Mouse (Mus musculus) ES-Bruce4 (cell line): ENCODE results near the gene Gm11027. TPM values are rescaled to one million over a fixed set of nuclear protein-coding genes. Genes with fewer than 3 reads are reported as not detected.
A peak's percentile ranks its signal among the peaks of the same experiment; 100 is the strongest.

ENCODE experiments used
- H3K27ac ChIP-seq: 2 replicates; pipeline ENCODE4 v1.5.1; 2012; ENCODE audit warnings: low read length, inconsistent platforms; ENCODE audit not compliant: insufficient read depth
- H3K27me3 ChIP-seq: 2 replicates; pipeline ENCODE4 v1.6.1; 2012; ENCODE audit warnings: mild to moderate bottlenecking, low read length, inconsistent platforms; ENCODE audit not compliant: control insufficient read depth, poor library complexity, insufficient read depth, severe bottlenecking
- H3K36me3 ChIP-seq: 2 replicates; pipeline ENCODE4 v1.6.1; 2012; ENCODE audit warnings: inconsistent platforms, mild to moderate bottlenecking, low read length, moderate library complexity; ENCODE audit not compliant: control insufficient read depth, poor library complexity, insufficient read depth, severe bottlenecking
- H3K4me1 ChIP-seq: one replicate; pipeline ENCODE4 v1.8.1; 2011; ENCODE audit warnings: low read length; ENCODE audit not compliant: control insufficient read depth, insufficient read depth
- H3K4me3 ChIP-seq: 2 replicates; pipeline ENCODE4 v1.5.1; 2011; ENCODE audit warnings: low read depth, mild to moderate bottlenecking, low read length
- H3K9ac ChIP-seq: 2 replicates; pipeline ENCODE4 v1.6.1; 2012; ENCODE audit warnings: low read depth, mild to moderate bottlenecking, inconsistent platforms; ENCODE audit not compliant: poor library complexity, severe bottlenecking
- H3K9me3 ChIP-seq: replicated peaks from 2 replicates; pipeline ENCODE4 v1.6.1; 2012; ENCODE audit warnings: mild to moderate bottlenecking, low read length, inconsistent platforms; ENCODE audit not compliant: control insufficient read depth, poor library complexity, insufficient read depth, severe bottlenecking
- CTCF ChIP-seq: IDR thresholded peaks from one replicate; pipeline ENCODE4 v1.8.1; 2011; ENCODE audit warnings: low read depth, low read length
- EP300 ChIP-seq: IDR thresholded peaks from 2 replicates; pipeline ENCODE4 v1.6.1; 2011; ENCODE audit warnings: low read depth, low read length; ENCODE audit not compliant: insufficient read depth
- POLR2A ChIP-seq: IDR thresholded peaks from one replicate; pipeline ENCODE4 v1.8.1; 2011; ENCODE audit warnings: low read length; ENCODE audit not compliant: insufficient read depth
- polyA plus RNA-seq: library from polyadenylated mRNA; stranded (reverse); fragments of >200 nt; gene quantifications from 2 replicates; pipeline ENCODE4 v1.2.4, GENCODE M21; 2011; ENCODE audit warnings: low read depth; ENCODE audit not compliant: missing spikeins, insufficient read depth, insufficient read length

The Gm11027 gene
- polyA plus RNA-seq, 1 experiment = not detected

DNA sequence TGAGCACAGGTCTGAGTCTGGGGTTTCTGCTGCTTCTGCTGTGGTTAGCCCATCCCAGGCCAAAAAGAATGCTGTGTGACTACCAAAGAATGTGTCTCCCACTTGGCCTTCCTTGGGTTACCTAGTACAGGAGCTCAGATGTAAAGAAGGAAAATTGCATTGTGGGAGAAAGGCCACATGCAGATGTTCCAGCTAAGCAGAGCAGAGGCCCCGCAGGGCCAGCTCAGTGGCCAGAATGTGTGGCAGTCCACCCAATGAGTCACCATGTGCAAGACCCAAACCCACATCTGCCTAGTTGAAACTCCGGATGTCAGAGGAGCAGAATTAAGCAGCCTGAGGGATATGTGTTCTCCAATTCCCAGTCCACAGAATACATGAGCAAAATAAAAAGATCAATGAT is 16.9 kb upstream of the Gm11027 start:
- no peak overlapping the region for H3K9ac ChIP-seq
- TF ChIP-seq EP300 (no peak), POLR2A (no peak), CTCF (no peak)
- no peaks in the 10 kb centered on the region for H3K4me1 ChIP-seq
- no peaks in the 10 kb centered on the region for H3K9me3 ChIP-seq
- H3K36me3 ChIP-seq = no peaks in the 10 kb centered on the region
- H3K27me3 ChIP-seq = no peaks in the 10 kb centered on the region
- H3K4me3 ChIP-seq = no peak overlapping the region
- H3K27ac ChIP-seq = no peak overlapping the region

DNA sequence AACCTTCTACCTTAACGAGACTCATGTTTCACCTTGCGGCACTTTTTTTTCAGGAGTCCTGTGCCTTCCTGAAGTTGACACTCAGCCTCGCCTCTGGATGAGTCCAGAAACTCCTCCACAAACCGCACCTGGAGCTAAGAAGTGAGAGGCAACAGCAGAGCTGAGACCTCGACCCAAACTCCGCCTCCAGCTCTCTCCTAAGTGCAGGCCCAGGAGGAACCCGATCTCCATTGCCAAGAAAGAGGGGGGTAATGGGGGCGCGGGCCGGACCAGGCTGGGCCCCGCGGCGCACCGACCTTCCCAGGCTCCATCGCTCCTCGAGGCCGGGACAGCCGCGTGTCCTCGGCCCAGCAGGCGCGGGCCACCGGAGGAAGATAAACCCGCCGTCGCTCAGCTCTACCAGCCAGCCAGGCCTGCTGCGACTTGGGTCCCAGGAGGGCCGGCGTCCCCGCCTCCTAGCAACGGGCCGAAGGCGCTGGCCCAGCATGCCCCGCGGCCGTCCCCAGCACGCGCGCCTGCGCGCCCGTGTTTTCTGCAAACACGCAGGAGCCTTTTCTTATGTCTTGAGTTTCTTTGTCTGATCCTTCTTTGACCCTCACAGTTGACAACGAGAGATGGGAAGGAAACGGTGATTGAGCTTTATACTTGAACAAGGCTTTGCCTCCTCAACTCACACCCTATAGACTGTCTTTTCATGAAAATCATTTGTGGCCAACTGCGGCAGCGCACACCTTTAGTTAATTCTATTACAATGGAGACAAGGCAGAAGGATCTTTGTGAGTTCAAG is 12.4 kb upstream of the Gm11027 start, which contains the start of gene Wdr60:
Gene Wdr60, minus strand, starts transcription at position 468 of the 787 bp plus-strand sequence.
- H3K9me3 ChIP-seq = no peaks in the 10 kb centered on the region
- H3K9ac ChIP-seq = peak within 1 kb of the TSS; percentile 86
- H3K27me3 ChIP-seq = no peaks in the 10 kb centered on the region
- no peaks in the 10 kb centered on the region for H3K36me3 ChIP-seq
- no peak within 1 kb of the TSS for H3K27ac ChIP-seq
- H3K4me1 ChIP-seq = no peaks in the 10 kb centered on the region
- H3K4me3 ChIP-seq = peak within 1 kb of the TSS; percentile 81
- TF ChIP-seq EP300 = no peak
- no peak for TF ChIP-seq CTCF
- no peak for TF ChIP-seq POLR2A

DNA sequence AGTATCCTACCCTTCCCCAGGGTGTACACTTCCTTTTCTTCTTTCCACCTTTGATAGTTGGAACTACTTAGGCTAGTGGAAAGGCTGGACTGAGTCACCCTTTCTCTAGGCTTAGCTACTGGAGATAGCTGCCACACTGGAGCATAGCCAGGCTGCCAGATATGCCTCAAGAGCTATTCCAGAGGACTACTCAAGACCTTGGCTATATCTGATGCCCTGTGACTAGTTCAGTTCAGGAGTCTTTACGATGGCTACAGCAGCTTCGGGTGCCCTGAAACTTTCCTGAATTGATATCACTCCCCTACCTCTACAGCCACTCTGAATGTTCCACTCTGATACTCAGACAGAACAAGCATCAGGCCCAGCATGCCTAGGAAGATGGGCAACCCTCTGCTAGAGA is 10.4 kb upstream of the Gm11027 start:
- no peak overlapping the region for H3K4me3 ChIP-seq

DNA sequence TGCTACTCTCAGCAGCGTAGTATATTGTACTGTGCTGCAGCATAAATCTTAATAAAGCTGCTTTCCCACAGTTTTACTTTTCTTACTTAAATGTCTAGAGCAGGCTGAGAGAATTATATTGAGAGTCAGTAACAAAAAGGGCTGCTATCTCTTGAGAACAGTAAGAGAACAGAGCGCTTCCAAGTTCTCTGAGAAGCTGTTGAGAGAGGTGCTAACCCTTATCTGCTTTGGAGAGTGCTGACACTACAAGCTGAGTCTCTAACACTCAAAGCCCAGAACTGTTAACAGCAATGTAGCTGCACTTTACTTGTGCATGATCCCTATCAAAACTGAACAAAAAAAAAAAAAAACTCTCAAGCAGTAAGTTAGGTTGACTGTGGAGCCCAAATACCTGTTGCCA is 9.9 kb upstream of the Gm11027 start:
- no peaks in the 10 kb centered on the region for H3K36me3 ChIP-seq

More for the DNA sequence above, 10.4 kb upstream of the Gm11027 start:
- Histone ChIP-seq H3K4me1 (no peaks in the 10 kb centered on the region), H3K27ac (no peak overlapping the region), H3K36me3 (no peaks in the 10 kb centered on the region), H3K9me3 (no peaks in the 10 kb centered on the region), H3K27me3 (no peaks in the 10 kb centered on the region), H3K9ac (no peak overlapping the region)
- TF ChIP-seq EP300 = no peak
- TF ChIP-seq POLR2A = no peak
- no peak for TF ChIP-seq CTCF

DNA sequence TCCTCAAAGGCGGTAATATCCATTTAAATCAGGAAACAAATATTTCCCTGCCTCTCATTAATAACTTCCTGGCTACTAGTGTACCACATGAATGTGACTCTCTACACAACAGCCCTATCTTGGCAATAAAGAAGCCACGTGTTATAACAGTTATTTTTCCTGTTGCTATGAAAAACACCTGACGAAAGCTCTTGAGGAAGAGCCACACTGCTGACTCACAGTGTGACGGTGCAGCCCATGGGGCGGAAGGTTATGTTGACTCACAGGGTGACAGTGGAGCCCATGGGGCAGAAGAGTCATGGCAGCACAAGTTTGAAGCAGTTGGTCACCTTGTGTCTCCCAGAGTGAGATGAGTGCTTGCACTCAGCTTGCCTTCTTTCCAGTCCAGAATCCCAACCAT is 5.7 kb upstream of the Gm11027 start:
- Histone ChIP-seq H3K4me3 (no peak overlapping the region), H3K27ac (no peak overlapping the region), H3K27me3 (no peaks in the 10 kb centered on the region), H3K9me3 (no peaks in the 10 kb centered on the region), H3K4me1 (no peaks in the 10 kb centered on the region), H3K36me3 (no peaks in the 10 kb centered on the region), H3K9ac (no peak overlapping the region)
- no peak for TF ChIP-seq EP300
- TF ChIP-seq CTCF = no peak
- TF ChIP-seq POLR2A = no peak

More for the DNA sequence above, 9.9 kb upstream of the Gm11027 start:
- Histone ChIP-seq H3K27me3 (no peaks in the 10 kb centered on the region), H3K9ac (no peak overlapping the region), H3K4me1 (no peaks in the 10 kb centered on the region), H3K9me3 (no peaks in the 10 kb centered on the region), H3K4me3 (no peak overlapping the region), H3K27ac (no peak overlapping the region)
- TF ChIP-seq EP300 = no peak
- TF ChIP-seq CTCF = no peak
- TF ChIP-seq POLR2A = no peak

DNA sequence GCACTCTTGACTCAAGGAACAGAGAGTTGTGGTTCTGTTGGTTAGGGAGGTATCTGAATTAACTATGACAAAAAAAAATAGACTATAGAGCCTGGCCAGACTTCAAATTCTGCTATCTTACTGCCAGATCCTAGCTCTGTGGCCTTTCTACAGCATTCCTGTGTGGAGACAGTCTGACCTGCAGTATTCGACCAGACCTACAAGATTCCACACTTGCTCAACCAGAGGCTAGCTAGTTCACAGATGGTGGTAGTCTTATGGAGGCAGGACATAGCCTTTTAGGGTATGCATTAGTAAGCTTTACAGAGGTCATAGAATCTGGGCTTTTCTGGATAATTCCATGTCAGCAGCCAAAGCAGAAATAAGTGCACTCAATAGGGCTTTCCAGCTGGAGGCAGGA is 4.6 kb upstream of the Gm11027 start:
- no peak for TF ChIP-seq POLR2A
- TF ChIP-seq CTCF = no peak
- no peak for TF ChIP-seq EP300
- no peak overlapping the region for H3K27ac ChIP-seq
- H3K4me3 ChIP-seq = no peak overlapping the region

More for the DNA sequence above, 4.6 kb upstream of the Gm11027 start:
- Histone ChIP-seq H3K4me1 (no peaks in the 10 kb centered on the region), H3K9ac (no peak overlapping the region), H3K9me3 (no peaks in the 10 kb centered on the region), H3K36me3 (no peaks in the 10 kb centered on the region), H3K27me3 (no peaks in the 10 kb centered on the region)
